Mouse (Mus musculus): ENCODE measurements around the gene Ankrd34a. TPM values are rescaled to one million over a fixed set of nuclear protein-coding genes. Genes with fewer than 3 reads are reported as not detected.
A peak's percentile ranks its signal among the peaks of the same experiment; 100 is the strongest.

The Ankrd34a gene
- 6.9 and 7.2 TPM in 2 replicates for polyA plus RNA-seq (2015; fragmentation: Nextera tagmentation; extraction: Ambion mirVana)

GRCm38 (mm10) chr3:96596228-96596707 lies at the start of gene Ankrd34a:
Gene Ankrd34a, plus strand, starts transcription at chr3:96596636.
- WGBS: 1% methylated on average over 20 of the region's 23 CpGs
- peak; percentile 11; the same call in 1 of the 2 replicates for ATAC-seq (replicated peaks; ENCODE audit: extremely low read depth, insufficient read depth, low FRiP score)
- no peaks in the 10 kb centered on the region for H3K36me3 ChIP-seq (ENCODE audit: control insufficient read depth, insufficient read depth)
- peak within 1 kb of the TSS; percentile 81 for H3K9ac ChIP-seq (ENCODE audit: low read length)
- H3K27me3 ChIP-seq (ENCODE audit: control insufficient read depth, insufficient read depth, low read length): peaks cover 2% of the 10 kb centered on the region; the same call in 1 of the 2 replicates
- peak within 1 kb of the TSS; percentile 69 for H3K4me3 ChIP-seq (ENCODE audit: low read length)
- no peaks in the 10 kb centered on the region for H3K9me3 ChIP-seq (replicated peaks; ENCODE audit: control insufficient read depth, low read length)
- peak within 1 kb of the TSS; percentile 82 for H3K27ac ChIP-seq (ENCODE audit: low read length)
- H3K4me2 ChIP-seq (ENCODE audit: low read depth, low read length): peak within 1 kb of the TSS; percentile 85
- peaks cover 34% of the 10 kb centered on the region for H3K4me1 ChIP-seq (ENCODE audit: control insufficient read depth, insufficient read depth, low read length)

GRCm38 (mm10) chr3:96546880-96547279 lies 49.6 kb upstream of the Ankrd34a start:
- H3K4me1 ChIP-seq (ENCODE audit: control insufficient read depth, insufficient read depth, low read length): peaks cover 33% of the 10 kb centered on the region
- H3K4me2 ChIP-seq (ENCODE audit: low read depth, low read length): 0 out of 2 replicates have a peak overlapping the region, but pooled peaks have one; percentile 23
- WGBS: 39% methylated on average over 4 of the region's 4 CpGs
- no peaks in the 10 kb centered on the region for H3K9me3 ChIP-seq (replicated peaks; ENCODE audit: control insufficient read depth, low read length)
- no peak overlapping the region for H3K9ac ChIP-seq (ENCODE audit: low read length)
- ATAC-seq (replicated peaks; ENCODE audit: extremely low read depth, insufficient read depth, low FRiP score): no peak
- no peak overlapping the region for H3K4me3 ChIP-seq (ENCODE audit: low read length)
- H3K27me3 ChIP-seq (ENCODE audit: control insufficient read depth, insufficient read depth, low read length): no peaks in the 10 kb centered on the region
- no peak overlapping the region for H3K27ac ChIP-seq (ENCODE audit: low read length)
- H3K36me3 ChIP-seq (ENCODE audit: control insufficient read depth, insufficient read depth): no peaks in the 10 kb centered on the region

GRCm38 (mm10) chr3:96547389-96547960 lies 49.0 kb upstream of the Ankrd34a start:
- peak overlapping the region; percentile 4; the same call in 1 of the 2 replicates for H3K4me3 ChIP-seq (ENCODE audit: low read length)
- no peaks in the 10 kb centered on the region for H3K27me3 ChIP-seq (ENCODE audit: control insufficient read depth, insufficient read depth, low read length)
- H3K9ac ChIP-seq (ENCODE audit: low read length): peak overlapping the region; percentile 23
- 12% methylated on average over 14 of the region's 14 CpGs for WGBS
- no peaks in the 10 kb centered on the region for H3K36me3 ChIP-seq (ENCODE audit: control insufficient read depth, insufficient read depth)
- peak; percentile 37 for ATAC-seq (replicated peaks; ENCODE audit: extremely low read depth, insufficient read depth, low FRiP score)
- peak overlapping the region; percentile 39 for H3K4me2 ChIP-seq (ENCODE audit: low read depth, low read length)
- no peaks in the 10 kb centered on the region for H3K9me3 ChIP-seq (replicated peaks; ENCODE audit: control insufficient read depth, low read length)
- peaks cover 33% of the 10 kb centered on the region for H3K4me1 ChIP-seq (ENCODE audit: control insufficient read depth, insufficient read depth, low read length)
- H3K27ac ChIP-seq (ENCODE audit: low read length): no peak overlapping the region

GRCm38 (mm10) chr3:96548824-96549223 lies 47.6 kb upstream of the Ankrd34a start:
- Histone ChIP-seq H3K27ac (ENCODE audit: low read length) (peak overlapping the region; percentile 75), H3K9me3 (replicated peaks; ENCODE audit: control insufficient read depth, low read length) (no peaks in the 10 kb centered on the region), H3K27me3 (ENCODE audit: control insufficient read depth, insufficient read depth, low read length) (no peaks in the 10 kb centered on the region), H3K9ac (ENCODE audit: low read length) (no peak overlapping the region), H3K36me3 (ENCODE audit: control insufficient read depth, insufficient read depth) (no peaks in the 10 kb centered on the region), H3K4me2 (ENCODE audit: low read depth, low read length) (no peak overlapping the region), H3K4me3 (ENCODE audit: low read length) (no peak overlapping the region), H3K4me1 (ENCODE audit: control insufficient read depth, insufficient read depth, low read length) (peaks cover 33% of the 10 kb centered on the region)
- ATAC-seq (replicated peaks; ENCODE audit: extremely low read depth, insufficient read depth, low FRiP score): no peak
- WGBS: 75% methylated on average over 7 of the region's 7 CpGs

- no peak for ATAC-seq (replicated peaks; ENCODE audit: extremely low read depth, insufficient read depth, low FRiP score)
- H3K4me3 ChIP-seq (ENCODE audit: low read length): no peak overlapping the region
- peak overlapping the region; percentile 75 for H3K27ac ChIP-seq (ENCODE audit: low read length)
- 56% methylated on average over 5 of the region's 5 CpGs for WGBS
- H3K4me1 ChIP-seq (ENCODE audit: control insufficient read depth, insufficient read depth, low read length): peaks cover 33% of the 10 kb centered on the region
- H3K36me3 ChIP-seq (ENCODE audit: control insufficient read depth, insufficient read depth): no peaks in the 10 kb centered on the region
- no peaks in the 10 kb centered on the region for H3K9me3 ChIP-seq (replicated peaks; ENCODE audit: control insufficient read depth, low read length)
- H3K27me3 ChIP-seq (ENCODE audit: control insufficient read depth, insufficient read depth, low read length): no peaks in the 10 kb centered on the region
- H3K9ac ChIP-seq (ENCODE audit: low read length): peak overlapping the region; percentile 16; the same call in 1 of the 2 replicates
- H3K4me2 ChIP-seq (ENCODE audit: low read depth, low read length): peak overlapping the region; percentile 39; the same call in 1 of the 2 replicates
Observed at GRCm38 (mm10) chr3:96549346-96549745, 47.1 kb upstream of the Ankrd34a start.

- peak overlapping the region; percentile 31 for H3K9ac ChIP-seq (ENCODE audit: low read length)
- H3K4me1 ChIP-seq (ENCODE audit: control insufficient read depth, insufficient read depth, low read length): peaks cover 46% of the 10 kb centered on the region
- no peaks in the 10 kb centered on the region for H3K9me3 ChIP-seq (replicated peaks; ENCODE audit: control insufficient read depth, low read length)
- WGBS: 13% methylated on average over 8 of the region's 8 CpGs
- peak overlapping the region; percentile 22 for H3K4me2 ChIP-seq (ENCODE audit: low read depth, low read length)
- no peak overlapping the region for H3K4me3 ChIP-seq (ENCODE audit: low read length)
- no peak for ATAC-seq (replicated peaks; ENCODE audit: extremely low read depth, insufficient read depth, low FRiP score)
- no peaks in the 10 kb centered on the region for H3K27me3 ChIP-seq (ENCODE audit: control insufficient read depth, insufficient read depth, low read length)
- no peaks in the 10 kb centered on the region for H3K36me3 ChIP-seq (ENCODE audit: control insufficient read depth, insufficient read depth)
- peak overlapping the region; percentile 50; the same call in 1 of the 2 replicates for H3K27ac ChIP-seq (ENCODE audit: low read length)
Observed at GRCm38 (mm10) chr3:96551203-96551602, 45.2 kb upstream of the Ankrd34a start.

GRCm38 (mm10) chr3:96551890-96552289 lies 44.5 kb upstream of the Ankrd34a start:
- Histone ChIP-seq H3K27ac (ENCODE audit: low read length) (peak overlapping the region; percentile 50; the same call in 1 of the 2 replicates), H3K9ac (ENCODE audit: low read length) (peak overlapping the region; percentile 31; the same call in 1 of the 2 replicates), H3K4me2 (ENCODE audit: low read depth, low read length) (no peak overlapping the region; the same call in 1 of the 2 replicates), H3K4me3 (ENCODE audit: low read length) (no peak overlapping the region), H3K27me3 (ENCODE audit: control insufficient read depth, insufficient read depth, low read length) (no peaks in the 10 kb centered on the region), H3K4me1 (ENCODE audit: control insufficient read depth, insufficient read depth, low read length) (peaks cover 48% of the 10 kb centered on the region), H3K36me3 (ENCODE audit: control insufficient read depth, insufficient read depth) (no peaks in the 10 kb centered on the region), H3K9me3 (replicated peaks; ENCODE audit: control insufficient read depth, low read length) (no peaks in the 10 kb centered on the region)
- 64% methylated on average over 7 of the region's 7 CpGs for WGBS
- ATAC-seq (replicated peaks; ENCODE audit: extremely low read depth, insufficient read depth, low FRiP score): no peak

- H3K27ac ChIP-seq (ENCODE audit: low read length): no peak overlapping the region; the same call in 1 of the 2 replicates
- ATAC-seq (replicated peaks; ENCODE audit: extremely low read depth, insufficient read depth, low FRiP score): no peak
- 71% methylated on average over 6 of the region's 6 CpGs for WGBS
Observed at GRCm38 (mm10) chr3:96553601-96554000, 42.8 kb upstream of the Ankrd34a start.

GRCm38 (mm10) chr3:96554251-96554650 lies 42.2 kb upstream of the Ankrd34a start:
- ATAC-seq (replicated peaks; ENCODE audit: extremely low read depth, insufficient read depth, low FRiP score): no peak
- H3K9me3 ChIP-seq (replicated peaks; ENCODE audit: control insufficient read depth, low read length): no peaks in the 10 kb centered on the region
- H3K27ac ChIP-seq (ENCODE audit: low read length): peak overlapping the region; percentile 97
- peaks cover 37% of the 10 kb centered on the region for H3K4me1 ChIP-seq (ENCODE audit: control insufficient read depth, insufficient read depth, low read length)
- H3K4me2 ChIP-seq (ENCODE audit: low read depth, low read length): no peak overlapping the region
- no peak overlapping the region for H3K4me3 ChIP-seq (ENCODE audit: low read length)
- H3K36me3 ChIP-seq (ENCODE audit: control insufficient read depth, insufficient read depth): no peaks in the 10 kb centered on the region
- no peaks in the 10 kb centered on the region for H3K27me3 ChIP-seq (ENCODE audit: control insufficient read depth, insufficient read depth, low read length)
- 88% methylated on average over 6 of the region's 6 CpGs for WGBS
- H3K9ac ChIP-seq (ENCODE audit: low read length): no peak overlapping the region

More at GRCm38 (mm10) chr3:96553601-96554000, 42.8 kb upstream of the Ankrd34a start:
- Histone ChIP-seq H3K27me3 (ENCODE audit: control insufficient read depth, insufficient read depth, low read length) (no peaks in the 10 kb centered on the region), H3K4me3 (ENCODE audit: low read length) (no peak overlapping the region), H3K4me1 (ENCODE audit: control insufficient read depth, insufficient read depth, low read length) (peaks cover 41% of the 10 kb centered on the region), H3K9ac (ENCODE audit: low read length) (no peak overlapping the region), H3K4me2 (ENCODE audit: low read depth, low read length) (no peak overlapping the region), H3K9me3 (replicated peaks; ENCODE audit: control insufficient read depth, low read length) (no peaks in the 10 kb centered on the region), H3K36me3 (ENCODE audit: control insufficient read depth, insufficient read depth) (no peaks in the 10 kb centered on the region)

Measured in heart, embryonic 16.5 days (tissue).